Mouse (Mus musculus) lung, postnatal 0 days (tissue): Measurements from ENCODE around the gene Nmnat3.

ENCODE experiments used
- CTCF ChIP-seq: IDR thresholded peaks from 2 replicates; pipeline ENCODE4 v1.5.1; 2016; ENCODE audit warnings: antibody characterized with exemption, mild to moderate bottlenecking
- EP300 ChIP-seq: IDR thresholded peaks from 2 replicates; pipeline ENCODE4 v1.6.1; 2016; ENCODE audit warnings: antibody characterized with exemption, mild to moderate bottlenecking, control low read depth

DNA sequence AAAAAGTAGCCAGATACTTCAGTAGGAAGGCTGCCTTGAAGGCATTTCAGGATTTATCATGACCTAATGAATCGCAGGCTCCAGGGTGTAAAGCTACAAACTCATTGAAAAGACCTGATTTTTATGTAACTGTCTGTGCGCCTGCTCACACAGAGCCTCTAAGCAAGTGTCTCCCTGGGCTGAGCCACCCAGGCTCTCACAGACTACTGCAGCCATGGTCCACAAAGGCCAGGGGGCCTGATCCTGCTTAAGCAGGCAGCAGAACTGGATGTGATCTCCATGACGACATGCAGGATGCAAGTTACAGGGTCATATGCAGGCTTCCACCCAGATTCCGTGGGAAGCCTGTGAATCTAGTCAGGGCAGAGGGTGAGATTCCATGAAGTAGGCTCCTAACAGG, 106.3 kb downstream of the Nmnat3 start:
- TF ChIP-seq CTCF (no peak), EP300 (no peak)
